In genomic region chr2:158595577-158595976, GRCm38 (mm10) we compare ENCODE assay signal across 17 mouse cellular contexts. TPM values are rescaled to one million over a fixed set of nuclear protein-coding genes. Genes with fewer than 3 reads are reported as not detected.
DNase-seq lines count a peak whose midpoint lies in the region; ATAC-seq and TF ChIP-seq lines count a peak whose summit lies in the region.
"Had no signal": no experiment of that assay in that cellular context is flagged by ENCODE, and none has a peak within 500 bp of the region (broad histone marks: within the 10 kb centered on the region; RNA-seq: fewer than 3 reads in every experiment).

No protein-coding gene starts in this region.

- no peaks in the 10 kb centered on the region for H3K9me3 ChIP-seq in kidney, embryonic 16.5 days (ENCODE audit: low read length)
- no peaks in the 10 kb centered on the region for H3K9me3 ChIP-seq in forebrain, embryonic 16.5 days (ENCODE audit: control insufficient read depth, low read length)
- no peaks in the 10 kb centered on the region for H3K9me3 ChIP-seq in hindbrain, postnatal 0 days (ENCODE audit: low read length)
- H3K9me3 ChIP-seq in neural tube, embryonic 12.5 days: no peaks in the 10 kb centered on the region
- H3K9me3 ChIP-seq in intestine, embryonic 16.5 days (ENCODE audit: control insufficient read depth, low read length): no peaks in the 10 kb centered on the region
- H3K9me3 ChIP-seq: embryonic facial prominence, embryonic 13.5 days; limb, embryonic 12.5 days; liver, embryonic 15.5 days had no signal

- ATAC-seq in kidney, embryonic 16.5 days (ENCODE audit: low FRiP score, low TSS enrichment): no peak
- ATAC-seq in forebrain, embryonic 16.5 days: no peak
- ATAC-seq in hindbrain, postnatal 0 days: no peak
- ATAC-seq in neural tube, embryonic 12.5 days (ENCODE audit: low FRiP score, low read depth): peak; percentile 79
- no peak for ATAC-seq in intestine, embryonic 16.5 days

- WGBS in kidney, embryonic 16.5 days: 17% methylated on average over 7 of the region's 7 CpGs
- 9% methylated on average over 7 of the region's 7 CpGs for WGBS in forebrain, embryonic 16.5 days
- 12% methylated on average over 7 of the region's 7 CpGs for WGBS in hindbrain, postnatal 0 days
- WGBS in neural tube, embryonic 12.5 days: 23% methylated on average over 7 of the region's 7 CpGs
- WGBS in intestine, embryonic 16.5 days: 29% methylated on average over 7 of the region's 7 CpGs

- H3K9ac ChIP-seq in kidney, embryonic 16.5 days (replicated peaks; ENCODE audit: low read length): no peak overlapping the region
- peak overlapping the region; percentile 33; the same call in 1 of the 2 replicates for H3K9ac ChIP-seq in forebrain, embryonic 16.5 days (replicated peaks; ENCODE audit: low read depth, low read length)
- 0 out of 2 replicates have a peak overlapping the region, but pooled peaks have one; percentile 1 for H3K9ac ChIP-seq in hindbrain, postnatal 0 days (replicated peaks; ENCODE audit: low read length)
- H3K9ac ChIP-seq in neural tube, embryonic 12.5 days: 0 out of 2 replicates have a peak overlapping the region, but pooled peaks have one; percentile 21
- no peak overlapping the region for H3K9ac ChIP-seq in intestine, embryonic 16.5 days (ENCODE audit: low read depth, low read length)
- H3K9ac ChIP-seq: embryonic facial prominence, embryonic 13.5 days; limb, embryonic 12.5 days; liver, embryonic 15.5 days had no signal

- no peak for DNase-seq in kidney, postnatal 25 days
- DNase-seq in hindbrain, postnatal 0 days (ENCODE audit: low spot score): no peak
- DNase-seq in adrenal gland, postnatal 4 days (ENCODE audit: low spot score in 2 of 2): no peak
- no peak for DNase-seq in right cerebral cortex, adult 18-20 months
- DNase-seq: lung, postnatal 14 days; right cerebral cortex, postnatal 14 days had no signal

- H3K27me3 ChIP-seq in kidney, embryonic 16.5 days (ENCODE audit: insufficient read depth, low read length): peaks cover 34% of the 10 kb centered on the region
- H3K27me3 ChIP-seq in forebrain, embryonic 16.5 days (replicated peaks; ENCODE audit: control insufficient read depth, insufficient read depth, low read length): 0 out of 2 replicates have a peak, but pooled peaks cover 3% of the 10 kb centered on the region
- H3K27me3 ChIP-seq in hindbrain, postnatal 0 days (ENCODE audit: insufficient read depth, low read length): peaks cover 2% of the 10 kb centered on the region
- peaks cover 6% of the 10 kb centered on the region; the same call in 1 of the 2 replicates for H3K27me3 ChIP-seq in neural tube, embryonic 12.5 days (replicated peaks)
- H3K27me3 ChIP-seq in intestine, embryonic 16.5 days (replicated peaks; ENCODE audit: control insufficient read depth, insufficient read depth, low read length): 0 out of 2 replicates have a peak, but pooled peaks cover 5% of the 10 kb centered on the region

- H3K27ac ChIP-seq in kidney, embryonic 16.5 days (ENCODE audit: low read length): no peak overlapping the region
- peak overlapping the region; percentile 68 for H3K27ac ChIP-seq in forebrain, embryonic 16.5 days (ENCODE audit: low read length)
- H3K27ac ChIP-seq in hindbrain, postnatal 0 days: peak overlapping the region; percentile 23; the same call in 1 of the 2 replicates
- peak overlapping the region; percentile 46; the same call in 1 of the 2 replicates for H3K27ac ChIP-seq in neural tube, embryonic 12.5 days
- H3K27ac ChIP-seq in intestine, embryonic 16.5 days (ENCODE audit: low read length): no peak overlapping the region
- H3K27ac ChIP-seq: embryonic facial prominence, embryonic 13.5 days; left cerebral cortex, adult 2 months; limb, embryonic 12.5 days; liver, embryonic 15.5 days had no signal

- no peak overlapping the region for H3K4me3 ChIP-seq in kidney, embryonic 16.5 days (ENCODE audit: low read length)
- H3K4me3 ChIP-seq in forebrain, embryonic 16.5 days (replicated peaks; ENCODE audit: low read length): no peak overlapping the region
- H3K4me3 ChIP-seq in hindbrain, postnatal 0 days (ENCODE audit: low read length): peak overlapping the region; percentile 6; the same call in 1 of the 2 replicates
- H3K4me3 ChIP-seq in neural tube, embryonic 12.5 days: no peak overlapping the region
- H3K4me3 ChIP-seq in intestine, embryonic 16.5 days (ENCODE audit: low read length): no peak overlapping the region
- H3K4me3 ChIP-seq: embryonic facial prominence, embryonic 13.5 days; left cerebral cortex, adult 2 months; limb, embryonic 12.5 days; liver, embryonic 15.5 days had no signal

- H3K4me1 ChIP-seq in kidney, embryonic 16.5 days (ENCODE audit: insufficient read depth, low read length): peaks cover 8% of the 10 kb centered on the region
- H3K4me1 ChIP-seq in forebrain, embryonic 16.5 days (replicated peaks; ENCODE audit: control insufficient read depth, insufficient read depth, low read length): peaks cover 35% of the 10 kb centered on the region
- H3K4me1 ChIP-seq in hindbrain, postnatal 0 days (ENCODE audit: insufficient read depth, low read length): peaks cover 11% of the 10 kb centered on the region; the same call in 1 of the 2 replicates
- H3K4me1 ChIP-seq in neural tube, embryonic 12.5 days: peaks cover 19% of the 10 kb centered on the region
- H3K4me1 ChIP-seq in intestine, embryonic 16.5 days (ENCODE audit: control insufficient read depth, insufficient read depth, low read length): no peaks in the 10 kb centered on the region
- H3K4me1 ChIP-seq: liver, embryonic 15.5 days had no signal

- no peak for TF ChIP-seq CTCF in hindbrain, postnatal 0 days (IDR thresholded peaks at IDR 0.05; ENCODE audit: low read depth)

- 0 out of 2 replicates have a peak overlapping the region, but pooled peaks have one; percentile 3 for H3K4me2 ChIP-seq in kidney, embryonic 16.5 days (replicated peaks; ENCODE audit: low read depth, low read length)
- H3K4me2 ChIP-seq in forebrain, embryonic 16.5 days (ENCODE audit: low read length): peak overlapping the region; percentile 40
- H3K4me2 ChIP-seq in hindbrain, postnatal 0 days (ENCODE audit: low read depth, low read length): peak overlapping the region; percentile 41
- peak overlapping the region; percentile 45 for H3K4me2 ChIP-seq in neural tube, embryonic 12.5 days (replicated peaks)
- H3K4me2 ChIP-seq in intestine, embryonic 16.5 days (ENCODE audit: low read depth, low read length): no peak overlapping the region
- H3K4me2 ChIP-seq: embryonic facial prominence, embryonic 13.5 days; limb, embryonic 12.5 days; liver, embryonic 15.5 days had no signal

- H3K36me3 ChIP-seq in kidney, embryonic 16.5 days (ENCODE audit: insufficient read depth, low read length): no peaks in the 10 kb centered on the region
- H3K36me3 ChIP-seq in forebrain, embryonic 16.5 days (ENCODE audit: control insufficient read depth, insufficient read depth): no peaks in the 10 kb centered on the region
- H3K36me3 ChIP-seq in hindbrain, postnatal 0 days (ENCODE audit: insufficient read depth, low read length): no peaks in the 10 kb centered on the region
- no peaks in the 10 kb centered on the region for H3K36me3 ChIP-seq in neural tube, embryonic 12.5 days
- H3K36me3 ChIP-seq in intestine, embryonic 16.5 days (ENCODE audit: control insufficient read depth, insufficient read depth, low read length): no peaks in the 10 kb centered on the region
- H3K36me3 ChIP-seq: embryonic facial prominence, embryonic 13.5 days; limb, embryonic 12.5 days; liver, embryonic 15.5 days had no signal

RNA-seq across cellular contexts. Expression of gene Slc32a1, which starts 15.0 kb away (rescaled TPM):
- polyA plus RNA-seq in kidney, embryonic 16.5 days (2015; fragmentation: Nextera tagmentation; extraction: Ambion mirVana): 0.12 TPM in 1 of 2 replicates, not detected in the other
- polyA plus RNA-seq in forebrain, embryonic 16.5 days (2015; fragmentation: Nextera tagmentation; extraction: Ambion mirVana): 5.9 and 7.7 TPM in 2 replicates
- total RNA-seq in hindbrain, postnatal 0 days (2014; rRNA removed): 70.4 and 79.8 TPM in 2 replicates
- polyA plus RNA-seq in hindbrain, postnatal 0 days (2015; fragmentation: Nextera tagmentation; extraction: Ambion mirVana): 16.5 and 16.7 TPM in 2 replicates
- polyA plus RNA-seq in neural tube, embryonic 12.5 days (2016; fragmentation: Nextera tagmentation; extraction: Ambion mirVana): 3.5 and 4.4 TPM in 2 replicates
- total RNA-seq in adrenal gland, postnatal 4 days (2021): under 1 TPM in 1 of 2 experiments, not detected in 1; 0.54 TPM
- not detected in 2 replicates for polyA plus RNA-seq in intestine, embryonic 16.5 days (2015; fragmentation: Nextera tagmentation; extraction: Ambion mirVana)
- total RNA-seq: CH12.LX; gastrocnemius, postnatal 14 days; heart, postnatal 25 days had no signal
- polyA plus RNA-seq: embryonic facial prominence, embryonic 13.5 days; limb, embryonic 12.5 days; liver, embryonic 15.5 days had no signal

RNA-seq across cellular contexts. Expression of gene Actr5, which starts 29.1 kb away (rescaled TPM):
- polyA plus RNA-seq in kidney, embryonic 16.5 days (2015; fragmentation: Nextera tagmentation; extraction: Ambion mirVana): 5.1 and 9.7 TPM in 2 replicates
- 11.3 and 12.3 TPM in 2 replicates for polyA plus RNA-seq in forebrain, embryonic 16.5 days (2015; fragmentation: Nextera tagmentation; extraction: Ambion mirVana)
- total RNA-seq in hindbrain, postnatal 0 days (2014; rRNA removed): 18.0 and 25.4 TPM in 2 replicates
- polyA plus RNA-seq in hindbrain, postnatal 0 days (2015; fragmentation: Nextera tagmentation; extraction: Ambion mirVana): 8.0 and 8.6 TPM in 2 replicates
- polyA plus RNA-seq in neural tube, embryonic 12.5 days (2016; fragmentation: Nextera tagmentation; extraction: Ambion mirVana): 20.3 and 20.5 TPM in 2 replicates
- 10 to 100 TPM; 17.1 to 18.2 TPM for total RNA-seq in adrenal gland, postnatal 4 days (2021)
- 1.0 and 3.8 TPM in 2 replicates for polyA plus RNA-seq in intestine, embryonic 16.5 days (2015; fragmentation: Nextera tagmentation; extraction: Ambion mirVana)

Comparison
In these comparisons a context has a peak if more than half of its experiments do, and no peak if none do; other contexts are left out.
1. H3K27ac ChIP-seq: peak in forebrain, embryonic 16.5 days (single experiment), hindbrain, postnatal 0 days (single experiment) and neural tube, embryonic 12.5 days (single experiment); none in kidney, embryonic 16.5 days (single experiment) and intestine, embryonic 16.5 days (single experiment).
2. H3K9ac ChIP-seq: peak in forebrain, embryonic 16.5 days (single experiment), hindbrain, postnatal 0 days (single experiment) and neural tube, embryonic 12.5 days (single experiment); none in kidney, embryonic 16.5 days (single experiment) and intestine, embryonic 16.5 days (single experiment).